Mouse (Mus musculus): ENCODE results near the gene Crybb3. TPM values are rescaled to one million over a fixed set of nuclear protein-coding genes. Genes with fewer than 3 reads are reported as not detected.

Gene Crybb3
- total RNA-seq, 2 experiments from 2014 or later, result 0.68 to 2.0 TPM

DNA sequence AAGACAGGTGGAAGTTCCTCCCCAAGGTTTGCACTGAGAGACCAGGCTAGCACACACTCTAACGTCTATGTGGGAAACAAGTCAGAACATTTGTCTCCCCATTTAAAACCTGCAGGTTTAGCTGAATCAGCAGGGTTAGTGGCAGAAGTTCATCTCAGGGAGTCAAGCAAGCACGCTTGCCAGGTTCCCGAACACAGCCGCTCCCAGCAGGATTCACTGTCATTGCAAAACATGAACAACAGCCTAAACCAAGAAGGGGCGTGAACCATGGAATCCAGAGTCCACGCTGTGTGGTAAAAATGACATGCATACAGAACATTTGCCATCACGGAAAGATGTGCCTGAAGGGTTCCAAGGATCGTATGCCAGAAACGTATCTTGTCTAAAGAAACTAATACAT lies 23.7 kb upstream of the Crybb3 start:
- no peak for DNase-seq

DNA sequence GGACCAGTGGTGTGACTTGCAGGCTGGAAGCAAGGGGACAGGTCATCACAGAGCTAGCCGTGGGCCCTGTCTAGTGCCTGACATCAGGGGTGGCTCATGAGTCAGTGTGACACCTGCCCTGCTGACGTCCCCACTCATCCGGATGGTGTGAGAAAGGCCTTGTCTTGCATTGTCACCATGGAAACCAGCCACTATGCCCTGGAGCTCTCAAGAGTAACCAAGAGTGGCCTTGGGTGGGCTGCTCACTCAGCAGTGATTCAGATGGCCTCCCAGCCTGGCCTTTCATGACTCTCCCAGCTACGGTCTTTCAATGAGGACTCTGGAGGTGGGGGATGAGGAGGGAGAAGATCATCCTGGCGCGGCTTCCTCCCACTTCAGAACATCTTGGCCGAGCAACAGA lies 21.1 kb upstream of the Crybb3 start:
- no peak for DNase-seq

DNA sequence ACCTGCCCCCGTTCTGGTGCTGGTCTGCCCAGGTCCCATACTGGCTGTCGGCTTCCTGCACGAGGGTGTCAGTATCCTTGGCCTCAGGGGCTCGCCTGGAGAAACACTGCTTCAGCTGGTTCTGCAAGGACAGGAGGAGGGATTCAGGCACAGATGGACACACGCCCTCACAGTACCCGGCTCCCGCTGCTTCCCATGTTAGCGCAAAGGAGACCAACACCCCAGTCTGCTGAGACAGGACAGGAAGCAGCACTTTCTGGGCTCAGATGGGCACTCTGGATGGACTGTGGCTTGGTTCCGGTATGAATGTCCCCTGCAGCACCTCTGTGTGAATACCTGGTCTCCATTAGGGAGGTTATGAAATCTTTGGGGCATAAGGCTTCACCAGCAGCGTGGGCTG lies 20.1 kb upstream of the Crybb3 start:
- no peak for DNase-seq

- no peak for DNase-seq
Observed at GRCm38 (mm10) chr5:113100422-113100821, 19.0 kb upstream of the Crybb3 start.

DNA sequence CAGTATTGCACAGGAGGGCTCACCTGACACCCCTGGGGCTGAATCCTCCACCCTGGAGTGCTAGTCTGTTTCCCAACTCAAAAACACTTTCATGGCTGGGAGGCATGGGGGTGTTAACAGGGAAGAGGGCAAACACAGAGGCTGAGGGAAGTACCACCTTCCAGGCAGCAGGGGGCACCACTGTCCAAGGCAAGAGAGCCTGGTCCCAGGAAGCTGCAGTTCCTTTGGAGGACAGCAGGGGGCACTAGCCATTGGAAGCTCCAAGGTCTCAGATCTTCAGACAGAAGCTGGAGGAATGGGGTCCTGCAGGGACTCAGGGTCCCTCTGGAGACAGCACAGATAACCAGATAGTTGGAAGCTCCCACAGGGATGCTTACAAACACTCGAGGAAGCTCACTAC lies 18.2 kb upstream of the Crybb3 start:
- DNase-seq, result peak; percentile 95

- no peak for DNase-seq
Observed at GRCm38 (mm10) chr5:113097551-113097950, 16.2 kb upstream of the Crybb3 start.

DNA sequence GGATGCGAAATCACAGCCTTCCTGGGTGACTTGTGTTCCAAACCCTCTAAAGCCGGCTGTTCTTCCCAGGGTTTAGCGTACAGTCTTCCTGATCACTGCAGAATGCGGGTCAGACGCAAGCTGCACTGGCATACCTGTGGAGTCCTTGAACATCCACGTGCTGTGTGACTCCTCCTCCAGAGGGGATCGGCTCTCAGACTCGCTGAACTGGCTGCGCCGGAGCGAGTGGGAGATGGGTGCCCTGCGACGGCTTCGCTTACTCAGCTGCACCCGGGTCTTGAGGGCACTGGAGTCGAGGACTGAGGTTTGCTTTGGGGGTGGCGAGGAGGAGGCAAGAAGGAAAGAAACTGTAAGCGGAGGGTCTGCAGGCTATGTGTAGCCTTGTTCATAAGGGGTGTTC lies 14.1 kb upstream of the Crybb3 start:
- no peak for DNase-seq

- DNase-seq, result no peak
Observed at GRCm38 (mm10) chr5:113092406-113092805, 11.0 kb upstream of the Crybb3 start.

GRCm38 (mm10) chr5:113091162-113091561 lies 9.8 kb upstream of the Crybb3 start:
- peak; percentile 62 for DNase-seq

- DNase-seq, result no peak
Observed at GRCm38 (mm10) chr5:113090750-113091149, 9.4 kb upstream of the Crybb3 start.

- no peak for DNase-seq
Observed at GRCm38 (mm10) chr5:113090077-113090690, 8.8 kb upstream of the Crybb3 start.

- no peak for DNase-seq
Observed at GRCm38 (mm10) chr5:113087465-113087864, 6.1 kb upstream of the Crybb3 start.

GRCm38 (mm10) chr5:113086990-113087389 lies 5.6 kb upstream of the Crybb3 start:
- no peak for DNase-seq

- DNase-seq, result no peak
Observed at GRCm38 (mm10) chr5:113086439-113086838, 5.1 kb upstream of the Crybb3 start.

DNA sequence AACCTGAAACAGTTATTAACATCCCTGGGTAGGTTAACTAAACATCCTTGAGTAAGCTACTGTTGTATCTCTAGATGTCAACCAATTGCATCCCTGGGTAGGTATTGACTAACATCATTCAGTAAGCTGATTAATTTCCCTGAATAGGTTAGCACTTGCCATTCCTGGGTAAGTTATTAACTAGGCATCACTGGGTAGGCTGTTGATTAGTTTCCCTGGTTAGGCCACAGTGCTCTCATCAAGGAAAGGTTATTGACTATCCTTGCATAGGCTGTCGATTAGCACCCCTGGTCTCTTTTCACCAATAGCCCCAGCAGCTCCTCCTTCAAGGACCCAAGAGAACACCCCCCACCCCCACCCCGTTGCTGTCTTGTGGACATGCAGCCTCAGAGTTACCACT lies 4.5 kb upstream of the Crybb3 start:
- DNase-seq, result no peak

DNA sequence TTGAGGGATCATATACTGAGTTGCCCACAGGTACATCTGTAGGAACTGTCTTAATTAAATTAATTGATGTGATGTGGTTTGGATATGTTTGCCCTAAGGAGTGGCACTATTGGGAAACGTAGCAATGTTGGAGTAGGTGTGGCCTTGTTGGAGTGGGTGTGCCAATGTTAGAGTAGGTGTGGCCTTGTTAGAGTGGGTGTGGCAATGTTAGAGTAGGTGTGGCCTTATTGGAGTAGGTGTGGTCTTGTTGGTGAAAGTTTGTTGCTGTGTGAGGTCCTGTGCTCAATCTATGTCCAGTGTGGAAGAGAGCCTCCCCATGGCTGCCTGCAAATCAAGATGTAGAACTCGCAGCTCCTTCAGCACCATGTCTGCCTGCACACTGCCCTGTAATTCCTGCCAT lies 2.9 kb upstream of the Crybb3 start:
- no peak for DNase-seq

DNA sequence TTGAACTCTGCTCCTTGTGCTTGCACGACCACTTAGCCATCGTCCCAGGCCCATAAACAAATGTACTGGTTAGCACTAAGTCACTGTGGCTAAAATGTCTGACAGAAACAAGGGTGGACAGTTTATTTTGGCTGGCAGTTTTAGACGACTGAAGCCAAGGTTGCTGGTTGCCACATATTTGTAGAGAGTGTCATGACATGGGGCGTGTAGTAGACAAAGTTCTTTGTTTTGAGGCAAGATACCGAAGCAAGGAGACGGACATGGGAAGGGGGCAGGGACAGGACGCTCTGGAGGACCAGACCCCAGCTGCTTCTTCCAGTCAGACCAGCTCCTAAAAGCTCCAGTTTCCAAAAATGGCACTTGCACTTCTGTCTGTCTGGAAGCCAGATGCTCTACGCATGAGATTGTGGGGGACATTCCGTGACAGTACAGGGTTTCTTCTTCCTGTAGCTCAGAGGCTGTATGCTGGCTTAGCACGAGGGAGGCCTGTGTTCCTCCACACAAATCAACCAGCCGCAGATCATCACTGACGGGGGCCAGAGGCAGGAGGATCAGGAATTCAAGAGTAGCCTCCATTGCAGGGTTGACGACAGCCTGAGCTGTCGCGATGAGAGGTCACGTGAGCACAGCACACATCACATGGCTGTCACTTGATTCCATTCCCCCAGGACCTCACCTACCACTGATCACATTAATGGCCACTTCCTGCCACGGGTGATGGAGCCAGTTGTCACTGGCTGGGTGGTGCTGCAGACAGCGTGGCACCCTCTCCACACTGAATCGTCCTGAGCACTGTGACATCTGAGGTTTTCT lies 1.2 kb upstream of the Crybb3 start:
- no peak for DNase-seq

- DNase-seq, result no peak
Observed at GRCm38 (mm10) chr5:113081020-113081419, 364 bp downstream of the Crybb3 start.

- peak; percentile 50 for DNase-seq
Observed at GRCm38 (mm10) chr5:113079783-113080182, 1.6 kb downstream of the Crybb3 start.

- no peak for DNase-seq
Observed at GRCm38 (mm10) chr5:113078686-113079085, 2.7 kb downstream of the Crybb3 start.

DNA sequence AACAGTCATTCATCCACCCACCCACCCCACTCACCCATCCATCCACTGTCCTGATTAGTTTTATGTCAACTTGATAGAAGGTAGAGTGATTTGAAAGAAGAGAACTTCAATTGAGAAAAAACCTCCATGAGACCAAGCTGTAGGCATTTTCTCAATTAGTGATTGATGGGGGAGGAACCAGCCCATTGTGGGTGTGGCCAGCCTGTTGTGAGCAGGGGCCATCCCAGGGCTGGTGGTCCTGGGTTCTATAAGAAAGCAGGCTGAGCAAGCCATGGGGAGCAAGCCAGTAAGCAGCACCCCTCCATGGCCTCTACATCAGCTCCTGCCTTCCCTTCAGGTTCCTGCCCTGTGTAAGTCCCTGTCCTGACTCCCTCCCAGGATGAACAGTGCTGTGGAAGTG lies 11.4 kb downstream of the Crybb3 start, which contains the start of gene Crybb2:
Gene Crybb2 (minus strand): TSS at position 101 of the 400 bp plus-strand sequence.
- DNase-seq, result no peak

GRCm38 (mm10) chr5:113054308-113054707 lies 27.1 kb downstream of the Crybb3 start:
- peak; percentile 82 for DNase-seq

GRCm38 (mm10) chr5:113050581-113051185 lies 30.7 kb downstream of the Crybb3 start:
- no peak for DNase-seq

All from gastrocnemius, postnatal 10 days (tissue).